Mouse (Mus musculus): ENCODE results near the gene Gm9495. TPM values are rescaled to one million over a fixed set of nuclear protein-coding genes. Genes with fewer than 3 reads are reported as not detected.

Gene Gm9495
- polyA plus RNA-seq, 1 experiment from 2014 or later: not detected

Other genes starting within 250 kb of the Gm9495 start
- gene Zfp930, start 244.5 kb downstream of the Gm9495 start, polyA plus RNA-seq (2015; fragmentation: Nextera tagmentation; extraction: Ambion mirVana): 15.4 and 18.8 TPM in 2 replicates
- gene D130040H23Rik, start 182.5 kb downstream of the Gm9495 start, polyA plus RNA-seq (2015; fragmentation: Nextera tagmentation; extraction: Ambion mirVana): 7.5 and 7.7 TPM in 2 replicates
- gene Gm7697, start 69.4 kb upstream of the Gm9495 start, polyA plus RNA-seq (2015; fragmentation: Nextera tagmentation; extraction: Ambion mirVana): not detected in 2 replicates
- gene Zfp868, start 172.0 kb upstream of the Gm9495 start, polyA plus RNA-seq (2015; fragmentation: Nextera tagmentation; extraction: Ambion mirVana): 31.1 TPM in 2 replicates
- 2.6 and 2.9 TPM in 2 replicates for gene Zfp964, start 200.9 kb upstream of the Gm9495 start, polyA plus RNA-seq (2015; fragmentation: Nextera tagmentation; extraction: Ambion mirVana)

Measured in limb, embryonic 13.5 days (tissue).